Mouse (Mus musculus) lung, postnatal 25 days (tissue): ENCODE results near the gene Hnmt.
"Not testable (repeated sequence)": the region's sequence is repeated elsewhere in the genome, so short reads cannot be mapped to it uniquely, and the experiment has no call there.

ENCODE experiments used
- DNase-seq: peaks from one replicate; pipeline ENCODE4 v3.0.0; 2022; ENCODE audit warnings: low spot score

Gene Hnmt

GRCm38 (mm10) chr2:24049344-24049990, at the start of gene Hnmt:
Gene Hnmt (minus strand): TSS chr2:24049394.
- DNase-seq, result peak; percentile 1

- DNase-seq, result no peak
Measured at GRCm38 (mm10) chr2:24096495-24096894, 47.3 kb upstream of the Hnmt start, which contains the start of gene Tbpl2. Gene Tbpl2 (minus strand): TSS chr2:24096595.

- no peak for DNase-seq
Measured at GRCm38 (mm10) chr2:24090921-24091320, 41.7 kb upstream of the Hnmt start.

GRCm38 (mm10) chr2:24050459-24050858, 1.3 kb upstream of the Hnmt start:
- no peak for DNase-seq

GRCm38 (mm10) chr2:24048480-24049097, 605 bp downstream of the Hnmt start:
- peak; percentile 38 for DNase-seq

GRCm38 (mm10) chr2:24047551-24048479, 1.4 kb downstream of the Hnmt start:
- no peak for DNase-seq

GRCm38 (mm10) chr2:24042901-24043300, 6.3 kb downstream of the Hnmt start:
- DNase-seq, result peak; percentile 42

- no peak for DNase-seq
Measured at GRCm38 (mm10) chr2:24040531-24040930, 8.7 kb downstream of the Hnmt start.

- not testable (repeated sequence) for DNase-seq
Measured at GRCm38 (mm10) chr2:24019386-24019785, 29.8 kb downstream of the Hnmt start.

- DNase-seq, result no peak
Measured at GRCm38 (mm10) chr2:24018966-24019365, 30.2 kb downstream of the Hnmt start.

- no peak for DNase-seq
Measured at GRCm38 (mm10) chr2:24014957-24015356, 34.2 kb downstream of the Hnmt start.

GRCm38 (mm10) chr2:23999323-23999722, 49.9 kb downstream of the Hnmt start:
- DNase-seq, result no peak

- DNase-seq, result no peak
Measured at GRCm38 (mm10) chr2:23998836-23999235, 50.4 kb downstream of the Hnmt start.

GRCm38 (mm10) chr2:23996830-23997229, 52.4 kb downstream of the Hnmt start:
- DNase-seq, result no peak

GRCm38 (mm10) chr2:23990034-23990573, 59.1 kb downstream of the Hnmt start:
- DNase-seq, result not testable (repeated sequence)

GRCm38 (mm10) chr2:23987283-23987682, 61.9 kb downstream of the Hnmt start:
- no peak for DNase-seq

GRCm38 (mm10) chr2:23983343-23983742, 65.9 kb downstream of the Hnmt start:
- no peak for DNase-seq

- no peak for DNase-seq
Measured at GRCm38 (mm10) chr2:23982860-23983259, 66.3 kb downstream of the Hnmt start.

- DNase-seq, result not testable (repeated sequence)
Measured at GRCm38 (mm10) chr2:23960659-23961274, 88.4 kb downstream of the Hnmt start.
